Mouse (Mus musculus): ENCODE measurements around the gene Cpeb1.

Cpeb1 gene

DNA sequence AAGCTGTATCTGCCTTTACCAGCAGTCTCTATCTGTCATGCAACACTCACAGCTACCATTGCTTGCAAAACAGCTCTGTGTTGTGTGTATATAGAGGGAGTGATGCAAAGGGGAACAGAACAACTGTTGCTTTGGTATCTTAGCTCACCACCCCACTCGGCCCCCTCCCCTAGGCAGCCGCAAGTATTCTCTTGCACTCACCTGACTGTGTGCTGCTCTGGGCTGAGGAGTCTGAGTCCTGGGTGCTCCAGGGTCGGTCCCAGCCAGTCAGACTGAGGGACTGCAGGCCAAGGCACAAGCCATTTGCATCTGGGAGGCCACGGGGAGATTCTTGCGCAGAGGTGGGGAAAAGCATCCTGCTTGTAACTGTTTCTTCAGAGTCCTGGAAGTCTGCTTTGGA lies 83.5 kb downstream of the Cpeb1 start:
- no peak for DNase-seq (ENCODE audit: low read depth, low spot score)

DNA sequence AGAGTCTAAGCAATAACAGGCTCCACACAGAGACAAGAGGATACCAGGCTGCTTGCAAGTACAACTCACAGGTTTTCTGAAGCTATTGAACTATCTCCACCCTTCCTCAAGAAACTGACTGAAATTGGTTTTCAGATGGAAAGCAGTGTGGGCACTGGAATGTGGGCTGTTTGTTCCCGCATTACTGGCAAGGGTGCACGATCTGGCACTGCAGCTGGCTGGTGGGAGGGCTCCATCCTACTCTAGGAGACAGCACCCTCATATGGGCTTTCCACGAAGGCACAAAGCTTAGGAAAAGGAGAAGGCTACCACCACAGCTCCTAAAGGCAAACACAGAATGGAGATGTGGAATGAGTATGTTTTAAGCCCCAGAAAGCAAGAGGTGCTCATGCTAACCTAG lies 85.5 kb downstream of the Cpeb1 start:
- DNase-seq (ENCODE audit: low read depth, low spot score) = no peak

- DNase-seq (ENCODE audit: low read depth, low spot score) = no peak
Observed at GRCm38 (mm10) chr7:81367946-81368345, 87.3 kb downstream of the Cpeb1 start.

GRCm38 (mm10) chr7:81356975-81357374 lies 98.3 kb downstream of the Cpeb1 start:
- DNase-seq (ENCODE audit: low read depth, low spot score) = no peak

- no peak for DNase-seq (ENCODE audit: low read depth, low spot score)
Observed at GRCm38 (mm10) chr7:81356360-81356759, 98.9 kb downstream of the Cpeb1 start.

- DNase-seq (ENCODE audit: low read depth, low spot score) = no peak
Observed at GRCm38 (mm10) chr7:81355746-81356145, 99.5 kb downstream of the Cpeb1 start.

DNA sequence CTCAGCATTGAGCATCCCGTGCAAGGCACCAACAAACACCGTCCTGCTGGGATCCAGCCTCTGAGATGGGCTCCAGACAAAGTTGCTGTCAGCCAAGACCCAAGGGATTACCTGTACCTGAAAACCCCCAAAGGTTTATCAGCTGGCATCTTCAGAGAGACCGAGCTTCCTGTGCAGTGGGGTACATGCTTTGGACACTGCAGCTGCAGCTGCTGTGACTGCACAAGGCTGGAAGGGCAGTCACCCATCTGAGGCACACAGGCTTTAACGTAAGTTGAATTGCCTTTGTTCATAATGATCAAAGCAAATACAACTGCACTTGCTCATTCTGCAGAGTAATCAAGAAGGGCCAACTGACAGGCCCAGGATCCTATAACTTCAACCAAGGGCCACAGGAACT lies 103.4 kb downstream of the Cpeb1 start:
- no peak for DNase-seq (ENCODE audit: low read depth, low spot score)

GRCm38 (mm10) chr7:81348206-81348605 lies 107.1 kb downstream of the Cpeb1 start:
- no peak for DNase-seq (ENCODE audit: low read depth, low spot score)

- no peak for DNase-seq (ENCODE audit: low read depth, low spot score)
Observed at GRCm38 (mm10) chr7:81345447-81346170, 109.7 kb downstream of the Cpeb1 start.

- peak; percentile 92 for DNase-seq (ENCODE audit: low read depth, low spot score)
Observed at GRCm38 (mm10) chr7:81344544-81345446, 110.5 kb downstream of the Cpeb1 start, which contains the start of gene Rps17. Gene Rps17 (minus strand): TSS chr7:81345254.

DNA sequence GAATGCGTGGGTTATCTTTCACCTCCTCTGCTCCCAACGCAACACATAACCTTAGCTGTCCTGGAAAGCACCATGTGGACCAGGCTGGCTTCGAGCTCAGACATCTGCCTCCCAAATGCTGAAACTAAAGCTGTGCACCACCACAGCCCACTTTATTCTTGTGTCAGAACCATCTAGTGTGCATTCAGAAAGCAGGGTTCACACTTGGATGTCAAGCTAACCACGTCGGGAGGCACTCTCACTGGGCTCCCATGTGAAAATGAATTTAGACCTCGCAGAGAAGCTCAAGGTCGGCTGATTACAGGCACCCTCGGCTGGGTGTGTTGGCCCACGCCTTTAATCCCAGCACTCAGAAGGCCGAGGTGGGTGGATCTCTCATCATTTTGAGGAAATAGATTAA lies 111.4 kb downstream of the Cpeb1 start:
- DNase-seq (ENCODE audit: low read depth, low spot score) = no peak

DNA sequence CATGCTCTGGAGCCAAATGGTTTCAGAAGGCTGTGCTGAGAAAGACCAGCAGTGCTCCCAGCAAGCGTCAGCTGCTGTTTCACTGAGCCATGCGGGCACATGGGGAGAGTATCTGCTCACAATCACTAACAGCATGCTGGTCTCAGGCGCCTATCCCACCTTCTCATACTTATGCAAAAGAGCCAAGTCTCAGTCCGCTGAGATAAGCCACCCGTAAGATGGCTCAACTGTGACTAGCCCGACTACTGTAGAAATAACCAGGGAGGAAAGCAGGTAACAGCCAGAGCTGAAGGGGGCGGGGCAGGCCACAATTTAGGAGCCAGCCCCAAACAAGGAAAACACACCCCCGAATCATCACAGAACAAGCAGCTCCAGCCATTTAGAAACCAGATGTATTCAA lies 111.9 kb downstream of the Cpeb1 start:
- no peak for DNase-seq (ENCODE audit: low read depth, low spot score)

GRCm38 (mm10) chr7:81342356-81343094 lies 112.7 kb downstream of the Cpeb1 start:
- no peak for DNase-seq (ENCODE audit: low read depth, low spot score)

DNA sequence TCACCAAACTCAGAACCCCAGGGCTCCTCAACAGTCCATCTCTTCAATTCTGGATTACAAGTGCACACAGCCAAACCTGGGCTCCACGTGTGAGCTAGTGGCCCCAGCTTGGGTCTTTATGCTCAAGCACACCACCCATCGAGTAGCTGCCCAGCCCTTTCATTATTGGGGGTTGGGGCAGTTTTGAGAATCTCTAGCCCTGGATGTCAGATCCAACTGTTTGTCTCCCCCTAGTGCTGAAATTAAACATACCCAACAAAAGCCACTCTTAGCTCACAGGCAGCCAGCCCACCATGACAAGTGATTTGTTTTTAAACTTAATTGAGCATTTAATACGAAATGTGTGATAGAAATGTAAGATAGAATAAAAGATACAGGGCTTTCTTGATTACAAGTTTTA lies 113.7 kb downstream of the Cpeb1 start:
- no peak for DNase-seq (ENCODE audit: low read depth, low spot score)

DNA sequence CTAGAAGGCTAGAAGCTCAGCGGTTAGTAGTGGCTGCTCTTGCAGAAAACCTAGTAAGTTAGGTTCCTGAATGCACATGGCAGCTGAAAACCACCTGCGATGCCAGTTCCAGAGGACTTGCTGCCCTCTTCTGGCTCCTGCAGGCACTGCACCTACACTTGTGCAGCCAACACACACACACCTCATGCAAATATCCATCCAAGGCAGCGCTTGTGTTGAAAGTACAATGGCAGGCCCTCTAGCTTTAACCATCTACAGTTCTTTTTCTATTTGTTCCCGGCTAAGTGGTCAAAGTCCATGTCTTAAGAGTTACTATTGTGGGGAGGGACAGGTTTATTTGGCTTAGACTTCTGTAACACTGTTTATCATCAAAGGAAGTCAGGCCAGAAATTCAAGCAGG lies 115.5 kb downstream of the Cpeb1 start:
- peak; percentile 42 for DNase-seq (ENCODE audit: low read depth, low spot score)

- DNase-seq (ENCODE audit: low read depth, low spot score) = peak; percentile 54
Observed at GRCm38 (mm10) chr7:81338522-81338873, 116.8 kb downstream of the Cpeb1 start.

DNA sequence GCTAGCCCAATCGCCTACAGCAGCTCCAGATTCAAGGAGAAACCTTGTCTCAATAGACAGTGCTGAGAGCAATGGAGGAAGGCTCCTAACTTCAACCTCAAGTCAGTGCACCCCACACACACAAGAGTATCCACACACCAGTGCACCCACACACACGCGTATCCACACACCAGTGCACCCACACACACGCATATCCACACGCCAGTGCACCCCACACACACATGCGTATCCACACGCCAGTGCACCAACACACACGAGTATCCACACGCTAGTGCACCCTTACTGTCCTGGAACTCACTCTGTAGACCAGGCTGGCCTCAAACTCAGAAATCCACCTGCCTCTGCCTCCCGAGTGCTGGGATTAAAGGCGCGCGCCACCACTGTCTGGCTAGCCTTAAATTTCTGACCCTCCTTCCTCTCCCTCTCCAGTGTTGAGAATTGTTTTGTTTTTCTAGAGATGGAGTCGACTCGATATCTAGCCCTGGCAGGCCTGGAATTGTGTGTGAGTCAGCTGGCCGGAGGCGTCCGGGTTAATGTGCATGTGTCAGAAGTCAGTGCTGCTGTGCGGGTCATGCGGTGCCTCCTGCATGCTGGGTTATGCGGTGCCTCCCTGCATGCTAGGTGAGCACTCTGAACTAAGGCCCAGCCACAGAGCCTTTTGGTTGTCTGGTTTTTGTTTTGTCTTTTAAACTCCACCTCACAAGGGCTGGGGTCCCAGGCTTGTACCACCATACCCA lies 117.3 kb downstream of the Cpeb1 start:
- no peak for DNase-seq (ENCODE audit: low read depth, low spot score)

- DNase-seq (ENCODE audit: low read depth, low spot score) = no peak
Observed at GRCm38 (mm10) chr7:81336432-81336786, 118.9 kb downstream of the Cpeb1 start.

DNA sequence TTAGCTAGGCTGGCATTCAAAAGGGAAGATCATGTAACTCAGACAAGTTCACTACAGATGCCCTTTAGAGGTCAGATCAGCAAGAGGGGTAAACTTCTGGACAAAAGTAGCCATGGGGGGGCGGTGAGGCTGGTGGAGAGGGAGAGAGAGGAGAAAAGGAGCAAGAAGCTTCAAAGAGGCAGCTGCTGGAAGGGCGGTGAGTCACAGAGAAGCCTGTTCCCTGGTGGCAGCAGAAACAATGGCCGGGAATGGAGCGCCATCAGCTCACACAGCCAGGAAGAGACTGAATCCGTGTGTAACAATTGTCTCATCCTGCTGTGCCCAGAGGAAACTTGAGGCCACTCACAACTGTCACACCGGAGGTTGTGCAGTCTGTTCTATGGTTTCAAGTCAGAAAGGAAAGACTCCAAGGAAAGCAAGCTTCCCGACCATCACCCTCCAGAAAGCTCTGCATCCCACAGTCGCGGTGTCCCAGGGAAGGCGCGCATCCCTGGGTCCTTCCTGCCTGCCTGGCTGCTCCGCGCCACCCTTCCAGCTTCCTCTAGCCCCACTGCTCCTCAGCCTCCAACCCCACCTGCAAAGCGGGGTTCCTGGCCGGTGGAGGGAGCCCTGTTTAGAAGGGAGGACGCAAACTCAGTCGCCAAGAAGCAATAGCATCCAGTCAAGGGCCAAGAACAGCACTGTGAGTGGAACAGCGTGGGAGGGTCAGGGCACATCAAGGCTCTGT lies 119.4 kb downstream of the Cpeb1 start:
- no peak for DNase-seq (ENCODE audit: low read depth, low spot score)

DNA sequence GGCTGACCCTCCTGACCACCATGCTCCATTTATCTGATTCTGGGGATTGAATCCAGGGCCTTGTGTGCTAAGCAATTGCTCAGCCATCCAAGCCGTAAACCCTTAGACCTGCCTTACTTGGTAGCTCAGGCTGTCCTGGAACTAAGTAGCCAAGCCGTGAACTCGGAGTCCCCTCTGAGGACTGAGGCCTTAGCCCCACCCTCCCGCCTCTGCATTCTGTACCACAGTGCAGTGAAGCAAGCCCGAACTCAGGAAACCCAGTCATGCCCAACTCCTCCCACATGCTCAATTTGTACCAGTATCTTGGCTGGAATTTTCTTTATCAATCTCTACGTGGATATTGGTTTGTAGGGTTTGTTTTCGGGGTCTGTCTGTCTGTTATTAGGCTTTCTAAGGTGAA lies 123.4 kb downstream of the Cpeb1 start:
- no peak for DNase-seq (ENCODE audit: low read depth, low spot score)

GRCm38 (mm10) chr7:81330767-81331166 lies 124.5 kb downstream of the Cpeb1 start:
- DNase-seq (ENCODE audit: low read depth, low spot score) = no peak

Measured in retina, adult 2 months (tissue).